Mouse (Mus musculus): ENCODE measurements around the gene Tbc1d30. TPM values are rescaled to one million over a fixed set of nuclear protein-coding genes. Genes with fewer than 3 reads are reported as not detected.

Gene Tbc1d30
- polyA plus RNA-seq, 1 experiment from 2014 or later: 0.63 TPM

DNA sequence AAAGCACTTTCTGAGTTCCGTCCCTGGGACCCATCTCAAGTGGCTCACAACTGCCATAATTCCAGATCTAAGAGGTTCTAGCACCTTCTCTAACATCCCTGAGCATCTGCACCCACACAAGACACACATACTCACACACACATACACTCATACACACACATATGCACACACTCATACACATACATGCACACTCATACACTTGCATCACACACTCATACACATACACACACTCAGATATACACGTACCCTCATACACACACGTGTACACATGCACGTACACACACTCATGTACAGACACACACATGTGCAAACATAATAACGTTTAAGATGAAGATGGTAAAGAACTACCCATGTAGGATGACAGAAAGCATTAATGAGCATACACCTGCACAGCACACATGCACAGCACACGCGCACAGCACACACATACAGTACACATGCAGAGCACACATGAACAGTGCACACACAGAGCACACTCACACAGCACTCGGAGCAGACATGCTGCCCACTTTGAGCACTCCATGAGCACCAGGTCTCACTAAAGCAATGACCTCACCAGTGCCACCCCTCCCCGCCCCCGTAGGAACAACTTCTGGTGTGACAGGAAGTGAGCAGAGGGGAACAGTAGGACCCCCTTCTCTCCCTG, 59.7 kb downstream of the Tbc1d30 start:
- no peak for ATAC-seq (ENCODE audit: insufficient number of reproducible peaks, insufficient read depth, low FRiP score, low TSS enrichment, low read depth)

DNA sequence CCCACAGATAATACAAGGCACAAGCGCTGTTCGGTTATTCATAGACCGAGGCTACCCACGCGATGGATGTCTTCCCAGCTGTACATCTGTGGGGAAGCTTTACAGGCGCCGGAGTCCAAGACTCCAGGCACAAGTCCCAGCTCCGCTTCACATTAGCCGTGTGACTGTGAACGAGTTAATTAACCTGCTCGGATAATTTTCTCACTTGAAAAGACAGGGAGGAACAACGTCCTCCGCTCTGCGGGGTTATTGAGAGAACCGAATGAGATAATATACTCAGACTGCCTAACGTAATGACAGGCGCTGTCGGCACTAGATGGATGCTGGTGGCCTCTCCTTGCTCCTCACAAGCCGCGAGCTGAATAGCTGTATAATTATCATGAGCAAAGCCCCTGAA, 60.4 kb downstream of the Tbc1d30 start:
- Histone ChIP-seq H3K4me1 (replicated peaks) (no peaks in the 10 kb centered on the region), H3K36me3 (no peaks in the 10 kb centered on the region), H3K27ac (no peak overlapping the region), H3K4me2 (no peak overlapping the region), H3K9ac (replicated peaks) (no peak overlapping the region), H3K4me3 (replicated peaks) (no peak overlapping the region), H3K9me3 (peaks cover 3% of the 10 kb centered on the region; the same call in 1 of the 2 replicates), H3K27me3 (no peaks in the 10 kb centered on the region)
- ATAC-seq (ENCODE audit: insufficient number of reproducible peaks, insufficient read depth, low FRiP score, low TSS enrichment, low read depth): no peak
- 73% methylated on average over 20 of the region's 20 CpGs for WGBS

More for the DNA sequence above, 59.7 kb downstream of the Tbc1d30 start:
- H3K4me2 ChIP-seq: no peak overlapping the region
- no peak overlapping the region for H3K27ac ChIP-seq
- no peaks in the 10 kb centered on the region for H3K4me1 ChIP-seq (replicated peaks)
- WGBS: 90% methylated on average over 10 of the region's 10 CpGs
- no peaks in the 10 kb centered on the region for H3K27me3 ChIP-seq
- no peak overlapping the region for H3K4me3 ChIP-seq (replicated peaks)
- H3K9me3 ChIP-seq: peaks cover 3% of the 10 kb centered on the region; the same call in 1 of the 2 replicates
- H3K36me3 ChIP-seq: no peaks in the 10 kb centered on the region
- no peak overlapping the region for H3K9ac ChIP-seq (replicated peaks)

DNA sequence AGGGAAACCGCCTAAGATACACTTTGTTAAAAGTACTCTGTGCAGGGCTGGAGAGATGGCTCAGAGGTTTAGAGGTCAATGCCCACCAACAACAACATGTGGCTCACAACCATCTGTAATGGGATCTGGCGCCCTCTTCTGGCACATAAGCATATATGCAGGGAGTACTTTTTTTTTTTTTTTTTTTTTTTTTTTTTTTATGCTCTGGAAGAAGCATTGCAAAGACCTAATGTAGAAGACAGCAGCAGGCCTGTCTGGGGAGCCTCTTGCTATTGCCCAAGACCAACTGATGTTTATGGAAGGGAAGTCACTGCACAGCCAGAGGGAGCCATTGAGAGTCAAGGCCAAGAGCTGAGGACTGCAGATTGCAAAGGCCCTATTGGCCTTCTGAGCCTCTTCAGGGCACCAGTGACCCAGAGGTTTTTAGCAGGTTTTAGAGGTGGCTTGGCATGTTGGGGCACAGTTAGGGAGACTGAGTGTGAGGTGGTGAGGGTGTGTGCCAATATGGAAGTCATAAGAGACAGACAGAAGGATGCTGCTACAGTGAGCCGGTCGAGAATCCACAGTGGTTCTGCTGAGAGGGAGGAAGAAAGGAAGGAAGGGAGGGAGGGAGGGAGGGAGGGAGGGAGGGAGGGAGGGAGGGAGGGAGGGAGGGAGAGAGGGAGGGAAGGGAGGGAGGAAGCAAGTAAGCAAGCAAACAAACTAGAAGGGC, 61.0 kb downstream of the Tbc1d30 start:
- Histone ChIP-seq H3K9ac (replicated peaks) (no peak overlapping the region), H3K27ac (no peak overlapping the region), H3K4me3 (replicated peaks) (no peak overlapping the region), H3K27me3 (no peaks in the 10 kb centered on the region), H3K4me2 (no peak overlapping the region), H3K4me1 (replicated peaks) (no peaks in the 10 kb centered on the region), H3K9me3 (peaks cover 3% of the 10 kb centered on the region; the same call in 1 of the 2 replicates), H3K36me3 (no peaks in the 10 kb centered on the region)
- ATAC-seq (ENCODE audit: insufficient number of reproducible peaks, insufficient read depth, low FRiP score, low TSS enrichment, low read depth): no peak
- 58% methylated on average over 4 of the region's 4 CpGs for WGBS

DNA sequence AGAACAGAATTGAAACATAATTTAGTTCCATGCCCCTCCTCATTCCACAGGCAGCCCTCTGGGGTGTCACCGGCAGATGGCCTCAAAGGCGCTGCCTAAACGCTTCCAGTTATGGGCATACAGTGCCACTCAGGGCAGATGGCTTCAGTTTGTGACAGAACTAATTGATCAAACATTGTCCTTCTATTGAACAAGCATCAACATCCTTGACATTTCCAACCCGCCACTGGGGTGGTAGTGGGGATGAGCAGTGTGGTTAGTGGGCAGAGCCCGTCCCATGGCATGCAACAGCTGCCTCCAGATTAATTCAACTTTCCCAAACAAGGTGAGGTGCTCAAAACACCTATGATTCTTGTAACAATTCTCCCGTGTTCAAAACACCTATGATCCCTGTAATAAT, 68.2 kb downstream of the Tbc1d30 start:
- Histone ChIP-seq H3K27ac (no peak overlapping the region), H3K9ac (replicated peaks) (no peak overlapping the region), H3K36me3 (no peaks in the 10 kb centered on the region), H3K27me3 (no peaks in the 10 kb centered on the region), H3K4me1 (replicated peaks) (peaks cover 11% of the 10 kb centered on the region; the same call in 1 of the 2 replicates), H3K9me3 (no peaks in the 10 kb centered on the region), H3K4me2 (no peak overlapping the region), H3K4me3 (replicated peaks) (no peak overlapping the region)
- WGBS: 88% methylated on average over 6 of the region's 6 CpGs
- ATAC-seq (ENCODE audit: insufficient number of reproducible peaks, insufficient read depth, low FRiP score, low TSS enrichment, low read depth): no peak

DNA sequence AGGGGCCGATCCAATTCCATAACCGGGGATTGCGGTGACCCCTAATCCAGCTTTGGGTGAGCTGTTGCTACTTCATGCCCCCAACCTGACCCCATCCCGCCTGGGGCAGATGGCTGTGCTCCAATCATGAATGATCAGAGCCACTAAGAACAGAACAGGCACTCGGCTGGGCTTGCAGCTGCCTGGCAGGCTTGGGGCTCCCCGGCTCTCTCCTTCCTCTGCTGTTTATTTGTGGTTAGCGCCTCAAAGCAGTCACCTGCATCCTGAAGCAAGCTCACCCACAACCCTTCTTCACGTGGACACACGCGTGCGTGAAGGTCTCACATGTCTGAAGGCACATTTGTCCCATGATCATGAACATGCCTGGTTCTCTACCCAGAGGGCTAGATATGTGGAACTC, 68.6 kb downstream of the Tbc1d30 start:
- no peak overlapping the region for H3K4me2 ChIP-seq
- H3K27ac ChIP-seq: no peak overlapping the region
- WGBS: 70% methylated on average over 11 of the region's 11 CpGs
- no peak overlapping the region for H3K9ac ChIP-seq (replicated peaks)
- no peak overlapping the region for H3K4me3 ChIP-seq (replicated peaks)
- H3K36me3 ChIP-seq: no peaks in the 10 kb centered on the region
- H3K4me1 ChIP-seq (replicated peaks): peaks cover 12% of the 10 kb centered on the region; the same call in 1 of the 2 replicates
- no peak for ATAC-seq (ENCODE audit: insufficient number of reproducible peaks, insufficient read depth, low FRiP score, low TSS enrichment, low read depth)
- H3K27me3 ChIP-seq: no peaks in the 10 kb centered on the region
- no peaks in the 10 kb centered on the region for H3K9me3 ChIP-seq

DNA sequence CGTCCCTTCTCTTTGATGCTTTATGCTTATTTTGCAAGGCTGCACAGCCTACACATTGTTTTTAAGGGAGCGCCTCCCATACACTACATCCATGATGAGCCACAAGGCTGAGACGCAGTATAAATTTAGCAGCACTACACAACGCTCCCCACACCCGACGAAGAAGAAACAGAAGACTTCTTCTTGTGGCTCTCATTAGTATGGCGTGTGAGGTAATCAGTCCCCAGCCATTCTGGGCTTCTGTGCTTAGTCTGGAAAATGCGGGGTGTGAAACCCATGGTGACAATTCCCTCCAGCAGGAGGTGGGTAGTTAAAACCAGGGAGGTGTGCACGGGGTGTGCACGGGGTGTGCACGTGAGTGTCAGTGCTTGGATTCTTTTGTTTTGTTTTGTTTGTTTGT, 70.1 kb downstream of the Tbc1d30 start:
- Histone ChIP-seq H3K27ac (no peak overlapping the region), H3K27me3 (no peaks in the 10 kb centered on the region), H3K9ac (replicated peaks) (no peak overlapping the region), H3K4me1 (replicated peaks) (peaks cover 18% of the 10 kb centered on the region), H3K4me3 (replicated peaks) (no peak overlapping the region), H3K36me3 (no peaks in the 10 kb centered on the region), H3K4me2 (no peak overlapping the region), H3K9me3 (no peaks in the 10 kb centered on the region)
- ATAC-seq (ENCODE audit: insufficient number of reproducible peaks, insufficient read depth, low FRiP score, low TSS enrichment, low read depth): no peak
- WGBS: 83% methylated on average over 11 of the region's 11 CpGs

DNA sequence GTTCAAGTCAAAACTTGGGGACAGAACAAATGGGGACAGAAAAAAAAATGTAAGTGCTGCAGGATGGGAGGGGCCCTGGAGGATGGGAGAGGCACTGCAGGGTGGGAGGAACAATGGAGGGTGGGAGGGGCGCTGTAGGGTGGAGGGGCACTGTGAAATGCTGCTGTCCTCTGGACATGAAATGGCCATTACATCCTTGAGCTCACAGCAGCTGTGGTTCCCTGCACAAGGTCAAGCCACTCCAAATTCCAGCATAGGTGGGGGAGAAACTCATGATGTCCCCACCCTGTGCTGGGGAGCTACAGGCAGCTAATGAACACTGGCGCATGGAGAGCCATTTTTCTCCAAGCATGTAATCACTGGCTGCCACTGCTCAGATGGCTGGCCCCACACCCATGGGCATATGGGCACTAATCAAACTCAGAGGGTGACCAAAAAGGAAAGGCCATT, 74.0 kb downstream of the Tbc1d30 start:
- no peak for ATAC-seq (ENCODE audit: insufficient number of reproducible peaks, insufficient read depth, low FRiP score, low TSS enrichment, low read depth)
- Histone ChIP-seq H3K36me3 (no peaks in the 10 kb centered on the region), H3K4me3 (replicated peaks) (no peak overlapping the region), H3K4me2 (no peak overlapping the region), H3K27me3 (no peaks in the 10 kb centered on the region), H3K4me1 (replicated peaks) (peaks cover 7% of the 10 kb centered on the region; the same call in 1 of the 2 replicates), H3K9ac (replicated peaks) (no peak overlapping the region), H3K9me3 (peaks cover 3% of the 10 kb centered on the region; the same call in 1 of the 2 replicates), H3K27ac (no peak overlapping the region)
- WGBS: 70% methylated on average over 2 of the region's 2 CpGs

DNA sequence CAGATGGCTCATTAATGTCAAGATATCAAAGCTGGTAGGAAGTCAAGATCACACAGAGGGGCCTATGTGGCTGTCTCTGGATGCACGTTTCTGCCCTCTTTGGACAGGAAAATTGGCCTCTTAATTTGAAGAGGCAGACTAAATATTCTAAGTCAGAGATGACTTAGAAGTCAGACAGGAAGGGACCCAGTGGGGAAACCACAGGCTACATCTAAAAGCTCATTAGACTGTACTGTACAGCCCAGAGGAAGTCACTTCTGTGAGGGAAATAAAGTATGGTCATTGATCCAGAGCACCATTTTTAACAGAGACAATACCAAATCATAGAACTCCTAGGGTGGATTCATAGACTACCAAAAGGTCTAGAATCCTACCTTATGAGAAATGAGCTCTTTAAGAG, 76.1 kb downstream of the Tbc1d30 start:
- Histone ChIP-seq H3K9me3 (peaks cover 3% of the 10 kb centered on the region; the same call in 1 of the 2 replicates), H3K27ac (no peak overlapping the region), H3K4me3 (replicated peaks) (no peak overlapping the region), H3K27me3 (no peaks in the 10 kb centered on the region), H3K9ac (replicated peaks) (no peak overlapping the region), H3K4me1 (replicated peaks) (peaks cover 7% of the 10 kb centered on the region; the same call in 1 of the 2 replicates), H3K4me2 (no peak overlapping the region), H3K36me3 (no peaks in the 10 kb centered on the region)
- 85% methylated on average over 1 of the region's 1 CpGs for WGBS
- no peak for ATAC-seq (ENCODE audit: insufficient number of reproducible peaks, insufficient read depth, low FRiP score, low TSS enrichment, low read depth)

DNA sequence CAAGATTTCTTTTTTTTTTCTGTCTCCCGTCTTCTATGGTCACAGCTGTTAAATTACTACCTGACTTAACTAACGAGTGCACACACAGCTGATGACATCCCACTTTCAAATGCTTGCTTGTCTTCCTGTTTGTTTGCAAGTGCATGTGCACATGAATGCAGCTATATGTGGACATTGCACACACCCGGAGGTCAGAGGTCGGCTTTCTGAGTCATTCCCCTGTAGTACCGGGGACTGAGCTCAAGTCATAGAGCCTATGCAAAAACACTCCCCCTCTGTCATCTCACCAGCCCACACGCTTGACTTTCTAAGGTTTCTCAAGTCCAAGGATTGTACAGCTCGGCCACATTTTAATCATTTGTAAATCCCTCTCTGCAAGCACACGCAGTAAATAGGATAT, 80.1 kb downstream of the Tbc1d30 start:
- H3K9me3 ChIP-seq: peaks cover 3% of the 10 kb centered on the region; the same call in 1 of the 2 replicates
- ATAC-seq (ENCODE audit: insufficient number of reproducible peaks, insufficient read depth, low FRiP score, low TSS enrichment, low read depth): no peak
- H3K4me2 ChIP-seq: no peak overlapping the region

DNA sequence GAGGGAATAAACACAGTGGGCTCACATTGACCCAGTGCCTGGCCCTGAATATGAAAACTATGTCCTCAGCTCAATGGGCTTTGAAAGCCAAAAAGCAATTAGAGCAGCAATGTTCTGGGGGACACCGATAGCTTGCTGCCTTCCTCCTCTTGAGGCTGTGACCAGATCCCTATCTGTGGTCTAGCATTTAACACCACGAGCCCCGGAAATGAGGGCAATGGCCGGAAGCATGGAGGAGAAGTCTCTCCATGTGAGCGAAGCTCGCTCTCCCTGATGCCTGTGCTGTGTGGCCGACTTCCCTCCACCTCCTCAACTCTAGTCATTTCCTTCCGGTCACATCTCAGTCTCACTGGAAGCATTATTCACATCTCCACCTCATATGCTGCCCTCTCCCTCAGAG, 82.3 kb downstream of the Tbc1d30 start:
- 85% methylated on average over 8 of the region's 8 CpGs for WGBS
- Histone ChIP-seq H3K27ac (no peak overlapping the region), H3K4me1 (replicated peaks) (peaks cover 6% of the 10 kb centered on the region; the same call in 1 of the 2 replicates), H3K27me3 (no peaks in the 10 kb centered on the region), H3K9ac (replicated peaks) (no peak overlapping the region), H3K36me3 (no peaks in the 10 kb centered on the region), H3K4me2 (no peak overlapping the region), H3K4me3 (replicated peaks) (no peak overlapping the region), H3K9me3 (no peaks in the 10 kb centered on the region)
- ATAC-seq (ENCODE audit: insufficient number of reproducible peaks, insufficient read depth, low FRiP score, low TSS enrichment, low read depth): no peak

More for the DNA sequence above, 80.1 kb downstream of the Tbc1d30 start:
- H3K9ac ChIP-seq (replicated peaks): no peak overlapping the region
- peaks cover 6% of the 10 kb centered on the region; the same call in 1 of the 2 replicates for H3K4me1 ChIP-seq (replicated peaks)
- 75% methylated on average over 8 of the region's 8 CpGs for WGBS
- H3K36me3 ChIP-seq: no peaks in the 10 kb centered on the region
- H3K27ac ChIP-seq: no peak overlapping the region
- H3K27me3 ChIP-seq: no peaks in the 10 kb centered on the region
- H3K4me3 ChIP-seq (replicated peaks): no peak overlapping the region

DNA sequence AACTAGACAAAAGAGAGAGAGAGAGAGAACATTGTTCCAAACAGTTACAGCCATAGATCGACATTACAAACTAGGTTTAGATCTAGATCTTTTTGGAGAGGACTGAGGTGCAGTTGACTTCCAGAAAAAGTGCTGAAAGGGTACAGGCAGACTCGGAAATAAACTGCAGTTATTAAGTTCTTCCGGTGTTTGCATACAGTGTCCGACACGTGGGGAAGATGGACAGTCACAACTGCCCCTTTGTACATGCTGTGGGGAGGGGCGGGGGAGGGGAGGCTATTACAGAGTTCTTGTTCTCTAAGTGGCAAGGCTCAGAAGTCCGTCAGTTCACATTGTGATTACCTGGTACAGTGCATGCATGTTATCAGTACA, 86.9 kb downstream of the Tbc1d30 start:
- no peak for ATAC-seq (ENCODE audit: insufficient number of reproducible peaks, insufficient read depth, low FRiP score, low TSS enrichment, low read depth)
- Histone ChIP-seq H3K27ac (no peak overlapping the region), H3K9ac (replicated peaks) (no peak overlapping the region), H3K4me2 (no peak overlapping the region), H3K9me3 (no peaks in the 10 kb centered on the region), H3K4me1 (replicated peaks) (peaks cover 6% of the 10 kb centered on the region; the same call in 1 of the 2 replicates), H3K36me3 (no peaks in the 10 kb centered on the region), H3K27me3 (no peaks in the 10 kb centered on the region), H3K4me3 (replicated peaks) (no peak overlapping the region)
- 77% methylated on average over 7 of the region's 7 CpGs for WGBS

All from limb, embryonic 12.5 days (tissue).